Mouse (Mus musculus) mouse trophoblast stem cell (cell line): ENCODE measurements around the gene Kng1.
"Not testable (repeated sequence)": the region's sequence is repeated elsewhere in the genome, so short reads cannot be mapped to it uniquely, and the experiment has no call there.

Experiments used
- in situ Hi-C, 2 experiments: fragments of 300-500 bp; cut with MseI, MboI; formaldehyde crosslinking; loops; 2 replicates in 1 of 2; 3 replicates in 1 of 2; pipeline ENCODE4 v1.15.1; 2025

The Kng1 gene

GRCm38 (mm10) chr16:23057668-23058447 lies at the start of gene Kng1:
Gene Kng1, plus strand, starts transcription at chr16:23057865.
- in situ Hi-C loops: not testable (repeated sequence)

GRCm38 (mm10) chr16:23013786-23014185 lies 43.9 kb upstream of the Kng1 start:
- in situ Hi-C loops: not testable (repeated sequence)

- in situ Hi-C loops: not testable (repeated sequence)
Measured at GRCm38 (mm10) chr16:23014645-23015044, 43.0 kb upstream of the Kng1 start.

GRCm38 (mm10) chr16:23020571-23020970 lies 37.1 kb upstream of the Kng1 start:
- in situ Hi-C loops: not testable (repeated sequence)

GRCm38 (mm10) chr16:23025111-23025510 lies 32.6 kb upstream of the Kng1 start:
- in situ Hi-C loops: no loop called here

- in situ Hi-C loops: no loop called here
Measured at GRCm38 (mm10) chr16:23026582-23026981, 31.1 kb upstream of the Kng1 start.

- in situ Hi-C loops: not testable (repeated sequence)
Measured at GRCm38 (mm10) chr16:23027341-23027740, 30.3 kb upstream of the Kng1 start.

- in situ Hi-C loops: not testable (repeated sequence)
Measured at GRCm38 (mm10) chr16:23028966-23029600, 28.6 kb upstream of the Kng1 start, which contains the start of gene Kng2. Gene Kng2, minus strand, starts transcription at chr16:23029482.

GRCm38 (mm10) chr16:23030673-23031435 lies 26.8 kb upstream of the Kng1 start:
- in situ Hi-C loops: no loop called here

GRCm38 (mm10) chr16:23033673-23034072 lies 24.0 kb upstream of the Kng1 start:
- in situ Hi-C loops: no loop called here

- in situ Hi-C loops: no loop called here
Measured at GRCm38 (mm10) chr16:23037744-23038143, 19.9 kb upstream of the Kng1 start.

- in situ Hi-C loops: no loop called here
Measured at GRCm38 (mm10) chr16:23039281-23039680, 18.4 kb upstream of the Kng1 start.

GRCm38 (mm10) chr16:23040876-23041275 lies 16.8 kb upstream of the Kng1 start:
- in situ Hi-C loops: loop anchor here in 1 of 2 experiments (10.0 kb wide), 1 partner anchor 166 kb away; no protein-coding TSS in a partner anchor

- in situ Hi-C loops: loop anchor here (5.0 to 10.0 kb wide), 2 partner anchors 169 to 172 kb away; no protein-coding TSS in a partner anchor
Measured at GRCm38 (mm10) chr16:23046319-23046718, 11.3 kb upstream of the Kng1 start.

GRCm38 (mm10) chr16:23059630-23060029 lies 2.0 kb downstream of the Kng1 start:
- in situ Hi-C loops: not testable (repeated sequence)

- in situ Hi-C loops: not testable (repeated sequence)
Measured at GRCm38 (mm10) chr16:23060781-23061325, 3.2 kb downstream of the Kng1 start.

GRCm38 (mm10) chr16:23077516-23077915 lies 19.9 kb downstream of the Kng1 start:
- in situ Hi-C loops: not testable (repeated sequence)

GRCm38 (mm10) chr16:23087159-23087558 lies 29.5 kb downstream of the Kng1 start:
- in situ Hi-C loops: loop anchor here in 1 of 2 experiments (5.0 kb wide), 1 partner anchor 45 kb away; no protein-coding TSS in a partner anchor

- in situ Hi-C loops: loop anchor here in 1 of 2 experiments (5.0 kb wide), 1 partner anchor 45 kb away; no protein-coding TSS in a partner anchor
Measured at GRCm38 (mm10) chr16:23087712-23088111, 30.0 kb downstream of the Kng1 start.

GRCm38 (mm10) chr16:23088491-23088890 lies 30.8 kb downstream of the Kng1 start:
- in situ Hi-C loops: loop anchor here in 1 of 2 experiments (5.0 kb wide), 1 partner anchor 44 kb away; no protein-coding TSS in a partner anchor

GRCm38 (mm10) chr16:23091345-23091744 lies 33.7 kb downstream of the Kng1 start:
- in situ Hi-C loops: not testable (repeated sequence)
